Mouse (Mus musculus): ENCODE measurements around the gene Tcf7l2. TPM values are rescaled to one million over a fixed set of nuclear protein-coding genes. Genes with fewer than 3 reads are reported as not detected.
A peak's percentile ranks its signal among the peaks of the same experiment; 100 is the strongest.

Tcf7l2 gene
- polyA plus RNA-seq, 1 experiment = 2.8 TPM

GRCm38 (mm10) chr19:55894396-55894795 lies 152.8 kb downstream of the Tcf7l2 start:
- peaks cover 7% of the 10 kb centered on the region for H3K4me1 ChIP-seq (ENCODE audit: control insufficient read depth)
- H3K36me3 ChIP-seq (ENCODE audit: control insufficient read depth) = no peaks in the 10 kb centered on the region
- no peak for TF ChIP-seq GATA1 (IDR thresholded peaks at IDR 0.05; ENCODE audit: low read length)
- no peak for TF ChIP-seq TAL1 (IDR thresholded peaks at IDR 0.05; ENCODE audit: low read length)
- H3K4me3 ChIP-seq (replicated peaks) = no peak overlapping the region
- H3K9me3 ChIP-seq (ENCODE audit: control insufficient read depth, low read length) = peaks cover 7% of the 10 kb centered on the region; the same call in 1 of the 2 replicates
- H3K27me3 ChIP-seq (ENCODE audit: control insufficient read depth) = peaks cover 86% of the 10 kb centered on the region

- Histone ChIP-seq H3K4me3 (replicated peaks) (peak overlapping the region; percentile 14), H3K9me3 (ENCODE audit: control insufficient read depth, low read length) (peaks cover 7% of the 10 kb centered on the region; the same call in 1 of the 2 replicates), H3K27me3 (ENCODE audit: control insufficient read depth) (peaks cover 89% of the 10 kb centered on the region)
Measured at GRCm38 (mm10) chr19:55895317-55895716, 153.7 kb downstream of the Tcf7l2 start.

GRCm38 (mm10) chr19:55895807-55896420 lies 154.3 kb downstream of the Tcf7l2 start:
- TF ChIP-seq TAL1 (IDR thresholded peaks at IDR 0.05; ENCODE audit: low read length) = no peak
- no peak for TF ChIP-seq GATA1 (IDR thresholded peaks at IDR 0.05; ENCODE audit: low read length)
- peaks cover 93% of the 10 kb centered on the region for H3K27me3 ChIP-seq (ENCODE audit: control insufficient read depth)
- H3K9me3 ChIP-seq (ENCODE audit: control insufficient read depth, low read length) = peaks cover 7% of the 10 kb centered on the region; the same call in 1 of the 2 replicates
- peaks cover 7% of the 10 kb centered on the region for H3K4me1 ChIP-seq (ENCODE audit: control insufficient read depth)
- H3K36me3 ChIP-seq (ENCODE audit: control insufficient read depth) = no peaks in the 10 kb centered on the region
- no peak overlapping the region for H3K4me3 ChIP-seq (replicated peaks)

More at GRCm38 (mm10) chr19:55895317-55895716, 153.7 kb downstream of the Tcf7l2 start:
- no peak for TF ChIP-seq GATA1 (IDR thresholded peaks at IDR 0.05; ENCODE audit: low read length)
- TF ChIP-seq TAL1 (IDR thresholded peaks at IDR 0.05; ENCODE audit: low read length) = no peak
- Histone ChIP-seq H3K36me3 (ENCODE audit: control insufficient read depth) (no peaks in the 10 kb centered on the region), H3K4me1 (ENCODE audit: control insufficient read depth) (peaks cover 7% of the 10 kb centered on the region)

- H3K4me3 ChIP-seq (replicated peaks) = no peak overlapping the region
- H3K36me3 ChIP-seq (ENCODE audit: control insufficient read depth) = no peaks in the 10 kb centered on the region
- TF ChIP-seq GATA1 (IDR thresholded peaks at IDR 0.05; ENCODE audit: low read length) (no peak), TAL1 (IDR thresholded peaks at IDR 0.05; ENCODE audit: low read length) (no peak)
- H3K27me3 ChIP-seq (ENCODE audit: control insufficient read depth) = peaks cover 94% of the 10 kb centered on the region
- H3K4me1 ChIP-seq (ENCODE audit: control insufficient read depth) = peaks cover 7% of the 10 kb centered on the region
- peaks cover 7% of the 10 kb centered on the region; the same call in 1 of the 2 replicates for H3K9me3 ChIP-seq (ENCODE audit: control insufficient read depth, low read length)
Measured at GRCm38 (mm10) chr19:55896629-55897028, 155.0 kb downstream of the Tcf7l2 start.

- H3K27me3 ChIP-seq (ENCODE audit: control insufficient read depth) = peaks cover 39% of the 10 kb centered on the region
- peaks cover 4% of the 10 kb centered on the region for H3K4me1 ChIP-seq (ENCODE audit: control insufficient read depth)
- TF ChIP-seq TAL1 (IDR thresholded peaks at IDR 0.05; ENCODE audit: low read length) (no peak), GATA1 (IDR thresholded peaks at IDR 0.05; ENCODE audit: low read length) (no peak)
- H3K36me3 ChIP-seq (ENCODE audit: control insufficient read depth) = no peaks in the 10 kb centered on the region
- no peaks in the 10 kb centered on the region for H3K9me3 ChIP-seq (ENCODE audit: control insufficient read depth, low read length)
- H3K4me3 ChIP-seq (replicated peaks) = no peak overlapping the region
Measured at GRCm38 (mm10) chr19:55902573-55903385, 161.2 kb downstream of the Tcf7l2 start.

- peaks cover 4% of the 10 kb centered on the region; the same call in 1 of the 2 replicates for H3K9me3 ChIP-seq (ENCODE audit: control insufficient read depth, low read length)
- H3K36me3 ChIP-seq (ENCODE audit: control insufficient read depth) = peaks cover 14% of the 10 kb centered on the region
- peaks cover 9% of the 10 kb centered on the region for H3K4me1 ChIP-seq (ENCODE audit: control insufficient read depth)
- no peak overlapping the region for H3K4me3 ChIP-seq (replicated peaks)
- TF ChIP-seq TAL1 (IDR thresholded peaks at IDR 0.05; ENCODE audit: low read length) = no peak
- TF ChIP-seq GATA1 (IDR thresholded peaks at IDR 0.05; ENCODE audit: low read length) = no peak
- H3K27me3 ChIP-seq (ENCODE audit: control insufficient read depth) = peaks cover 4% of the 10 kb centered on the region; the same call in 1 of the 2 replicates
Measured at GRCm38 (mm10) chr19:55909039-55909438, 167.4 kb downstream of the Tcf7l2 start.

GRCm38 (mm10) chr19:55911941-55912340 lies 170.3 kb downstream of the Tcf7l2 start:
- H3K36me3 ChIP-seq (ENCODE audit: control insufficient read depth) = peaks cover 14% of the 10 kb centered on the region
- no peak for TF ChIP-seq TAL1 (IDR thresholded peaks at IDR 0.05; ENCODE audit: low read length)
- TF ChIP-seq GATA1 (IDR thresholded peaks at IDR 0.05; ENCODE audit: low read length) = no peak
- peaks cover 4% of the 10 kb centered on the region; the same call in 1 of the 2 replicates for H3K9me3 ChIP-seq (ENCODE audit: control insufficient read depth, low read length)
- H3K27me3 ChIP-seq (ENCODE audit: control insufficient read depth) = 0 out of 2 replicates have a peak, but pooled peaks cover 2% of the 10 kb centered on the region
- peaks cover 7% of the 10 kb centered on the region for H3K4me1 ChIP-seq (ENCODE audit: control insufficient read depth)
- no peak overlapping the region for H3K4me3 ChIP-seq (replicated peaks)

GRCm38 (mm10) chr19:55912813-55913212 lies 171.2 kb downstream of the Tcf7l2 start:
- TF ChIP-seq GATA1 (IDR thresholded peaks at IDR 0.05; ENCODE audit: low read length) = no peak
- TF ChIP-seq TAL1 (IDR thresholded peaks at IDR 0.05; ENCODE audit: low read length) = no peak
- H3K4me3 ChIP-seq (replicated peaks) = no peak overlapping the region

GRCm38 (mm10) chr19:55913585-55913984 lies 172.0 kb downstream of the Tcf7l2 start:
- Histone ChIP-seq H3K27me3 (ENCODE audit: control insufficient read depth) (no peaks in the 10 kb centered on the region), H3K4me1 (ENCODE audit: control insufficient read depth) (peaks cover 7% of the 10 kb centered on the region), H3K36me3 (ENCODE audit: control insufficient read depth) (peaks cover 17% of the 10 kb centered on the region), H3K9me3 (ENCODE audit: control insufficient read depth, low read length) (peaks cover 4% of the 10 kb centered on the region; the same call in 1 of the 2 replicates), H3K4me3 (replicated peaks) (no peak overlapping the region)
- TF ChIP-seq GATA1 (IDR thresholded peaks at IDR 0.05; ENCODE audit: low read length) (no peak), TAL1 (IDR thresholded peaks at IDR 0.05; ENCODE audit: low read length) (no peak)

More at GRCm38 (mm10) chr19:55912813-55913212, 171.2 kb downstream of the Tcf7l2 start:
- H3K4me1 ChIP-seq (ENCODE audit: control insufficient read depth) = peaks cover 7% of the 10 kb centered on the region
- peaks cover 4% of the 10 kb centered on the region; the same call in 1 of the 2 replicates for H3K9me3 ChIP-seq (ENCODE audit: control insufficient read depth, low read length)
- H3K27me3 ChIP-seq (ENCODE audit: control insufficient read depth) = 0 out of 2 replicates have a peak, but pooled peaks cover 2% of the 10 kb centered on the region
- H3K36me3 ChIP-seq (ENCODE audit: control insufficient read depth) = peaks cover 17% of the 10 kb centered on the region
